In genomic region chr5:112216335-112216734, GRCm38 (mm10) we compare ENCODE assay signal across 15 mouse cellular contexts. TPM values are rescaled to one million over a fixed set of nuclear protein-coding genes. Genes with fewer than 3 reads are reported as not detected.
DNase-seq lines count a peak whose midpoint lies in the region; ATAC-seq and TF ChIP-seq lines count a peak whose summit lies in the region.
"Had no signal": no experiment of that assay in that cellular context is flagged by ENCODE, and none has a peak within 500 bp of the region (broad histone marks: within the 10 kb centered on the region; RNA-seq: fewer than 3 reads in every experiment).

No protein-coding gene starts in this region.

- H3K9me3 ChIP-seq in forebrain, embryonic 14.5 days (replicated peaks; ENCODE audit: control insufficient read depth, low read length): no peaks in the 10 kb centered on the region
- H3K9me3 ChIP-seq in hindbrain, postnatal 0 days (ENCODE audit: low read length): no peaks in the 10 kb centered on the region
- H3K9me3 ChIP-seq in midbrain, postnatal 0 days (ENCODE audit: low read length): no peaks in the 10 kb centered on the region
- H3K9me3 ChIP-seq in liver, embryonic 11.5 days (ENCODE audit: control insufficient read depth, low read length): no peaks in the 10 kb centered on the region
- H3K9me3 ChIP-seq: embryonic facial prominence, embryonic 15.5 days; kidney, embryonic 15.5 days had no signal

- DNase-seq in gastrocnemius, adult 2 months: no peak
- DNase-seq in gastrocnemius, postnatal 14 days: no peak
- DNase-seq in forebrain, embryonic 14.5 days (ENCODE audit: low spot score): no peak
- DNase-seq in hindbrain, postnatal 0 days (ENCODE audit: low spot score): no peak
- no peak for DNase-seq in midbrain, postnatal 0 days (ENCODE audit: low spot score)
- DNase-seq in urinary bladder, postnatal 25 days (ENCODE audit: low spot score): no peak
- no peak for DNase-seq in liver, embryonic 11.5 days (ENCODE audit: low spot score)
- DNase-seq: adrenal gland, adult 8-10 months; heart, postnatal 4 days; layer of hippocampus, postnatal 36 days; liver had no signal

- no peak overlapping the region for H3K9ac ChIP-seq in forebrain, embryonic 14.5 days (ENCODE audit: low read length)
- no peak overlapping the region for H3K9ac ChIP-seq in hindbrain, postnatal 0 days (replicated peaks; ENCODE audit: low read length)
- H3K9ac ChIP-seq in midbrain, postnatal 0 days (replicated peaks; ENCODE audit: low read length, poor library complexity, severe bottlenecking): peak overlapping the region; percentile 1; the same call in 1 of the 2 replicates
- H3K9ac ChIP-seq in liver, embryonic 11.5 days (ENCODE audit: low read depth, low read length): no peak overlapping the region
- H3K9ac ChIP-seq: embryonic facial prominence, embryonic 15.5 days had no signal

- no peak overlapping the region for H3K4me2 ChIP-seq in forebrain, embryonic 14.5 days (ENCODE audit: low read length)
- no peak overlapping the region for H3K4me2 ChIP-seq in hindbrain, postnatal 0 days (ENCODE audit: low read depth, low read length)
- H3K4me2 ChIP-seq in midbrain, postnatal 0 days (ENCODE audit: low read depth, low read length, poor library complexity, severe bottlenecking): no peak overlapping the region
- no peak overlapping the region for H3K4me2 ChIP-seq in liver, embryonic 11.5 days

- peaks cover 32% of the 10 kb centered on the region for H3K4me1 ChIP-seq in forebrain, embryonic 14.5 days (ENCODE audit: control insufficient read depth, insufficient read depth, low read length)
- peaks cover 21% of the 10 kb centered on the region for H3K4me1 ChIP-seq in hindbrain, postnatal 0 days (ENCODE audit: insufficient read depth, low read length)
- H3K4me1 ChIP-seq in midbrain, postnatal 0 days (ENCODE audit: insufficient read depth, low read length): peaks cover 27% of the 10 kb centered on the region
- H3K4me1 ChIP-seq in liver, embryonic 11.5 days (replicated peaks; ENCODE audit: control insufficient read depth, insufficient read depth, low read length): peaks cover 13% of the 10 kb centered on the region

- H3K27me3 ChIP-seq in forebrain, embryonic 14.5 days (replicated peaks; ENCODE audit: control insufficient read depth, insufficient read depth, low read length): no peaks in the 10 kb centered on the region
- H3K27me3 ChIP-seq in hindbrain, postnatal 0 days (ENCODE audit: insufficient read depth, low read length): no peaks in the 10 kb centered on the region
- H3K27me3 ChIP-seq in midbrain, postnatal 0 days (ENCODE audit: insufficient read depth, low read length): no peaks in the 10 kb centered on the region
- H3K27me3 ChIP-seq in liver, embryonic 11.5 days (replicated peaks; ENCODE audit: control insufficient read depth, insufficient read depth, low read length): no peaks in the 10 kb centered on the region

- WGBS in forebrain, embryonic 14.5 days: 58% methylated on average over 7 of the region's 7 CpGs
- 49% methylated on average over 7 of the region's 7 CpGs for WGBS in hindbrain, postnatal 0 days
- WGBS in midbrain, postnatal 0 days: 51% methylated on average over 7 of the region's 7 CpGs
- WGBS in liver, embryonic 11.5 days: 75% methylated on average over 7 of the region's 7 CpGs

- intact Hi-C loops in gastrocnemius, adult 2 months (cut with DNase I): loop anchor here (10.0 kb wide), 1 partner anchor 208 kb away; no protein-coding TSS in a partner anchor
- intact Hi-C loops in gastrocnemius, postnatal 14 days (cut with DNase I; ENCODE audit: low total_unique reads): no loop called here

- H3K27ac ChIP-seq in gastrocnemius, adult 2 months: 0 out of 2 replicates have a peak overlapping the region, but pooled peaks have one; percentile 51
- peak overlapping the region; percentile 36; the same call in 1 of the 2 replicates for H3K27ac ChIP-seq in forebrain, embryonic 14.5 days (ENCODE audit: low read depth, low read length)
- H3K27ac ChIP-seq in hindbrain, postnatal 0 days: peak overlapping the region; percentile 49
- H3K27ac ChIP-seq in midbrain, postnatal 0 days (ENCODE audit: low read depth, low read length): peak overlapping the region; percentile 83
- no peak overlapping the region for H3K27ac ChIP-seq in liver, embryonic 11.5 days (ENCODE audit: low read depth, low read length)
- H3K27ac ChIP-seq: stomach, postnatal 0 days had no signal

- H3K4me3 ChIP-seq in gastrocnemius, adult 2 months: no peak overlapping the region
- H3K4me3 ChIP-seq in forebrain, embryonic 14.5 days (ENCODE audit: low read depth, low read length): no peak overlapping the region
- no peak overlapping the region for H3K4me3 ChIP-seq in hindbrain, postnatal 0 days (ENCODE audit: low read length)
- H3K4me3 ChIP-seq in midbrain, postnatal 0 days (ENCODE audit: low read depth, low read length): no peak overlapping the region
- no peak overlapping the region for H3K4me3 ChIP-seq in liver, embryonic 11.5 days (ENCODE audit: low read depth, low read length)
- H3K4me3 ChIP-seq: embryonic facial prominence, embryonic 15.5 days; kidney, embryonic 15.5 days had no signal

- no peak for ATAC-seq in forebrain, embryonic 14.5 days
- ATAC-seq in hindbrain, postnatal 0 days: no peak
- no peak for ATAC-seq in midbrain, postnatal 0 days (ENCODE audit: low FRiP score)
- no peak for ATAC-seq in liver, embryonic 11.5 days (replicated peaks; ENCODE audit: low FRiP score)
- no peak for ATAC-seq in megakaryocyte progenitor cell, adult 5-6 weeks (replicated peaks; ENCODE audit: poor library complexity)

- H3K36me3 ChIP-seq in forebrain, embryonic 14.5 days (ENCODE audit: control insufficient read depth, insufficient read depth, low read length): peaks cover 34% of the 10 kb centered on the region
- peaks cover 8% of the 10 kb centered on the region; the same call in 1 of the 2 replicates for H3K36me3 ChIP-seq in hindbrain, postnatal 0 days (ENCODE audit: insufficient read depth, low read length)
- H3K36me3 ChIP-seq in midbrain, postnatal 0 days (ENCODE audit: insufficient read depth, low read length): peaks cover 9% of the 10 kb centered on the region
- H3K36me3 ChIP-seq in liver, embryonic 11.5 days (ENCODE audit: control insufficient read depth, insufficient read depth, low read length): no peaks in the 10 kb centered on the region
- H3K36me3 ChIP-seq: embryonic facial prominence, embryonic 15.5 days; kidney, embryonic 15.5 days had no signal

- TF ChIP-seq CTCF in gastrocnemius, adult 2 months (IDR thresholded peaks at IDR 0.05): no peak
- TF ChIP-seq CTCF in hindbrain, postnatal 0 days (IDR thresholded peaks at IDR 0.05; ENCODE audit: low read depth): no peak
- no peak for TF ChIP-seq CTCF in midbrain, postnatal 0 days (IDR thresholded peaks at IDR 0.05)

RNA-seq across cellular contexts. Expression of gene Cryba4, which starts 36.0 kb away (rescaled TPM):
- under 1 TPM in 1 of 2 experiments, not detected in 1; 0.86 TPM for total RNA-seq in gastrocnemius, adult 2 months (2021)
- total RNA-seq in gastrocnemius, postnatal 14 days (2021): under 1 TPM; 0.42 to 0.68 TPM
- 1.4 and 2.2 TPM in 2 replicates for polyA plus RNA-seq in forebrain, embryonic 14.5 days (2014; fragmentation: Nextera tagmentation; extraction: Ambion mirVana)
- 0.26 and 1.8 TPM in 2 replicates for total RNA-seq in hindbrain, postnatal 0 days (2014; rRNA removed)
- polyA plus RNA-seq in hindbrain, postnatal 0 days (2015; fragmentation: Nextera tagmentation; extraction: Ambion mirVana): 1.6 and 2.4 TPM in 2 replicates
- 1.6 and 2.4 TPM in 2 replicates for total RNA-seq in midbrain, postnatal 0 days (2014; rRNA removed)
- 2.5 and 2.9 TPM in 2 replicates for polyA plus RNA-seq in midbrain, postnatal 0 days (2015; fragmentation: Nextera tagmentation; extraction: Ambion mirVana)
- 0.84 and 1.3 TPM in 2 replicates for polyA plus RNA-seq in liver, embryonic 11.5 days (2014; fragmentation: Nextera tagmentation; extraction: Ambion mirVana)
- total RNA-seq in megakaryocyte progenitor cell, adult 5-6 weeks (2015): not detected in 2 replicates
- not detected in 2 replicates for total RNA-seq in megakaryocyte progenitor cell, adult 5-6 weeks (2017)

RNA-seq across cellular contexts. Expression of gene Crybb1, which starts 39.3 kb away (rescaled TPM):
- total RNA-seq in gastrocnemius, adult 2 months (2021): 1 to 10 TPM; 1.6 to 3.7 TPM
- total RNA-seq in gastrocnemius, postnatal 14 days (2021): 1 to 10 TPM; 1.9 to 2.0 TPM
- polyA plus RNA-seq in forebrain, embryonic 14.5 days (2014; fragmentation: Nextera tagmentation; extraction: Ambion mirVana): 2.5 and 4.6 TPM in 2 replicates
- total RNA-seq in hindbrain, postnatal 0 days (2014; rRNA removed): 8.0 and 11.7 TPM in 2 replicates
- polyA plus RNA-seq in hindbrain, postnatal 0 days (2015; fragmentation: Nextera tagmentation; extraction: Ambion mirVana): 14.2 and 14.6 TPM in 2 replicates
- total RNA-seq in midbrain, postnatal 0 days (2014; rRNA removed): 7.2 and 11.5 TPM in 2 replicates
- 13.1 and 13.2 TPM in 2 replicates for polyA plus RNA-seq in midbrain, postnatal 0 days (2015; fragmentation: Nextera tagmentation; extraction: Ambion mirVana)
- polyA plus RNA-seq in liver, embryonic 11.5 days (2014; fragmentation: Nextera tagmentation; extraction: Ambion mirVana): 0.31 and 0.45 TPM in 2 replicates
- not detected in 2 replicates for total RNA-seq in megakaryocyte progenitor cell, adult 5-6 weeks (2015)
- not detected in 2 replicates for total RNA-seq in megakaryocyte progenitor cell, adult 5-6 weeks (2017)
- total RNA-seq: heart, postnatal 4 days had no signal
